ENCODE assay signal across 8 mouse cellular contexts in the genomic region with DNA sequence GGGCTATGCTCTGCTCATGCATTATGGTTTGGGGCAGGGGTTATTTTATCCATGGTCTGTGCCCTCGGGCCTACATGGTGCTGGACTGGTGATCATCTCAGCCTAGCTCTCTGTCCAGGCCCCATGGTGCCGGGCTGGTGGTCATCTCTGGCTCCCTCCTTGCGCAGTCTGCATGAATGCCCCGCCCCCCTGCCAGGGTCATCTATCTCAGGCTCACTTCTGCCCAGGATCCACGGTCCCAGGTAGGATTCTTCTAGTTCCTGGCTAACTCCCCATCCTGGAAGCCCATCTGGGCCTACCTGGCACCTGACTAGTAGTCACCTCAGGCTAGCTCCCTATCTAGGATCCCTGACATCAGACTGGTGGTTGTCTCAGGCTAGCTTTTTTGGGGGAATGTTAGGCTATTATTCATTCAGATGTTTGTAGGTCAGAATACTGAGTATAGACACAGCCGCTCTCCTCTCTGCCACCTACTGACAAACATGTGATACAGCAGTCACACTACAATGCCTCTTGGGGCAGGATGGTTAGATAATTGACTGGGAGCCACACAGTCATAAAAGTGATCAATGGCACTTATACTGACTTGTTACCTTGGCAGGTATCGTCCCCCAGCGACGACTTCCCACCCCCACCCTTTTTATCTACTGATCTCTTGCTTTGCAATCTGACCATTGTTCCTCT.
DNase-seq lines count a peak whose midpoint lies in the region; ATAC-seq and TF ChIP-seq lines count a peak whose summit lies in the region.

No protein-coding gene starts in this region.

- ATAC-seq in intestine, postnatal 0 days = no peak
- ATAC-seq in intestine, embryonic 16.5 days = no peak

- WGBS in intestine, postnatal 0 days = 49% methylated on average over 9 of the region's 9 CpGs
- 54% methylated on average over 9 of the region's 9 CpGs for WGBS in intestine, embryonic 16.5 days

- H3K4me1 ChIP-seq in intestine, postnatal 0 days (replicated peaks; ENCODE audit: control insufficient read depth, insufficient read depth, low read length) = no peaks in the 10 kb centered on the region
- no peaks in the 10 kb centered on the region for H3K4me1 ChIP-seq in intestine, embryonic 16.5 days (ENCODE audit: control insufficient read depth, insufficient read depth, low read length)

- no peaks in the 10 kb centered on the region for H3K27me3 ChIP-seq in intestine, postnatal 0 days (replicated peaks; ENCODE audit: control insufficient read depth, insufficient read depth, low read length)
- no peaks in the 10 kb centered on the region for H3K27me3 ChIP-seq in intestine, embryonic 16.5 days (replicated peaks; ENCODE audit: control insufficient read depth, insufficient read depth, low read length)

- no peak overlapping the region for H3K4me3 ChIP-seq in intestine, postnatal 0 days (ENCODE audit: low read depth, low read length)
- H3K4me3 ChIP-seq in intestine, embryonic 16.5 days (ENCODE audit: low read length) = no peak overlapping the region

- DNase-seq in thymus, postnatal 25 days = peak; percentile 3
- DNase-seq in thymus, adult 18-20 months = no peak
- DNase-seq in embryo, embryonic 10.5 days (ENCODE audit: low spot score) = peak; percentile 43
- peak; percentile 13 for DNase-seq in telencephalon, adult 2 months (ENCODE audit: low read depth, low spot score)
- no peak for DNase-seq in spleen, postnatal 10 days (ENCODE audit: low spot score in 2 of 2)
- no peak for DNase-seq in ovary, postnatal 36 days (ENCODE audit: low spot score)

- H3K36me3 ChIP-seq in intestine, postnatal 0 days (ENCODE audit: control insufficient read depth, insufficient read depth) = no peaks in the 10 kb centered on the region
- H3K36me3 ChIP-seq in intestine, embryonic 16.5 days (ENCODE audit: control insufficient read depth, insufficient read depth, low read length) = no peaks in the 10 kb centered on the region

- no peaks in the 10 kb centered on the region for H3K9me3 ChIP-seq in intestine, postnatal 0 days (ENCODE audit: control insufficient read depth)
- no peaks in the 10 kb centered on the region for H3K9me3 ChIP-seq in intestine, embryonic 16.5 days (ENCODE audit: control insufficient read depth, low read length)

- peak; percentile 65 for TF ChIP-seq CTCF in intestine, postnatal 0 days (IDR thresholded peaks at IDR 0.05; ENCODE audit: low read depth)

- no peak overlapping the region for H3K27ac ChIP-seq in intestine, postnatal 0 days (ENCODE audit: low read depth, low read length)
- H3K27ac ChIP-seq in intestine, embryonic 16.5 days (ENCODE audit: low read length) = no peak overlapping the region

- H3K9ac ChIP-seq in intestine, postnatal 0 days (ENCODE audit: low read depth, low read length) = no peak overlapping the region
- no peak overlapping the region for H3K9ac ChIP-seq in intestine, embryonic 16.5 days (ENCODE audit: low read depth, low read length)

- H3K4me2 ChIP-seq in intestine, postnatal 0 days (replicated peaks; ENCODE audit: low read depth) = no peak overlapping the region
- no peak overlapping the region for H3K4me2 ChIP-seq in intestine, embryonic 16.5 days (ENCODE audit: low read depth, low read length)

Comparison
In these comparisons a context has a peak if more than half of its experiments do, and no peak if none do; other contexts are left out.
1. DNase-seq: peak in thymus, postnatal 25 days (single experiment), embryo, embryonic 10.5 days (single experiment) and telencephalon, adult 2 months (single experiment); none in thymus, adult 18-20 months (0 of 2), spleen, postnatal 10 days (0 of 2) and ovary, postnatal 36 days (single experiment).